Mouse (Mus musculus): ENCODE data around the gene Sbk3. TPM values are rescaled to one million over a fixed set of nuclear protein-coding genes. Genes with fewer than 3 reads are reported as not detected.

Sbk3 gene
- polyA plus RNA-seq, 1 experiment from 2014 or later = 0.13 TPM

DNA sequence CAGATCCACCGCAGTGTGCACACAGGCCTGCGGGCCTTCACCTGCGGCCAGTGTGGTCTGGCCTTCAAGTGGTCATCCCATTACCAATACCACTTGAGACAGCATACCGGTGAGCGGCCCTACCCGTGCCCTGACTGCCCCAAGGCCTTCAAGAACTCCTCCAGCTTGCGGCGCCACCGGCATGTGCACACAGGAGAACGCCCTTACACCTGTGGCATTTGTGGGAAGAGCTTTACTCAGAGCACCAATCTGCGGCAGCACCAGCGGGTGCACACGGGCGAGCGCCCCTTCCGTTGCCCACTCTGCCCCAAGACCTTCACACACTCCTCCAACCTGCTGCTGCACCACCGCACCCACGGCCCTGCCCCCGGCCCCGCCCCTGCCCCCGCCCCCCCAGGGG is 51.9 kb downstream of the Sbk3 start:
- 86% methylated on average over 21 of the region's 21 CpGs for WGBS
- Histone ChIP-seq H3K4me3 (replicated peaks) (no peak overlapping the region), H3K9me3 (no peaks in the 10 kb centered on the region), H3K4me1 (replicated peaks) (peaks cover 66% of the 10 kb centered on the region), H3K4me2 (replicated peaks) (no peak overlapping the region), H3K27ac (no peak overlapping the region), H3K36me3 (peaks cover 38% of the 10 kb centered on the region), H3K9ac (replicated peaks) (0 out of 2 replicates have a peak overlapping the region, but pooled peaks have one; percentile 2), H3K27me3 (no peaks in the 10 kb centered on the region)
- no peak for ATAC-seq

- H3K4me2 ChIP-seq (replicated peaks) = no peak overlapping the region
- WGBS = 93% methylated on average over 15 of the region's 15 CpGs
- ATAC-seq = no peak
- no peaks in the 10 kb centered on the region for H3K27me3 ChIP-seq
- H3K36me3 ChIP-seq = peaks cover 38% of the 10 kb centered on the region
- H3K9me3 ChIP-seq = no peaks in the 10 kb centered on the region
- H3K4me3 ChIP-seq (replicated peaks) = no peak overlapping the region
- peaks cover 63% of the 10 kb centered on the region for H3K4me1 ChIP-seq (replicated peaks)
- H3K9ac ChIP-seq (replicated peaks) = 0 out of 2 replicates have a peak overlapping the region, but pooled peaks have one; percentile 2
- H3K27ac ChIP-seq = no peak overlapping the region
Observed at GRCm38 (mm10) chr7:4918681-4919080, 52.3 kb downstream of the Sbk3 start.

- H3K27ac ChIP-seq = no peak overlapping the region
- peak overlapping the region; percentile 84 for H3K9ac ChIP-seq (replicated peaks)
- no peak overlapping the region; the same call in 1 of the 2 replicates for H3K4me2 ChIP-seq (replicated peaks)
- no peak overlapping the region for H3K4me3 ChIP-seq (replicated peaks)
- H3K27me3 ChIP-seq = no peaks in the 10 kb centered on the region
- WGBS = 95% methylated on average over 2 of the region's 2 CpGs
- no peaks in the 10 kb centered on the region for H3K9me3 ChIP-seq
- H3K4me1 ChIP-seq (replicated peaks) = peaks cover 52% of the 10 kb centered on the region
- peaks cover 38% of the 10 kb centered on the region for H3K36me3 ChIP-seq
- no peak for ATAC-seq
Observed at GRCm38 (mm10) chr7:4917494-4917893, 53.5 kb downstream of the Sbk3 start.

DNA sequence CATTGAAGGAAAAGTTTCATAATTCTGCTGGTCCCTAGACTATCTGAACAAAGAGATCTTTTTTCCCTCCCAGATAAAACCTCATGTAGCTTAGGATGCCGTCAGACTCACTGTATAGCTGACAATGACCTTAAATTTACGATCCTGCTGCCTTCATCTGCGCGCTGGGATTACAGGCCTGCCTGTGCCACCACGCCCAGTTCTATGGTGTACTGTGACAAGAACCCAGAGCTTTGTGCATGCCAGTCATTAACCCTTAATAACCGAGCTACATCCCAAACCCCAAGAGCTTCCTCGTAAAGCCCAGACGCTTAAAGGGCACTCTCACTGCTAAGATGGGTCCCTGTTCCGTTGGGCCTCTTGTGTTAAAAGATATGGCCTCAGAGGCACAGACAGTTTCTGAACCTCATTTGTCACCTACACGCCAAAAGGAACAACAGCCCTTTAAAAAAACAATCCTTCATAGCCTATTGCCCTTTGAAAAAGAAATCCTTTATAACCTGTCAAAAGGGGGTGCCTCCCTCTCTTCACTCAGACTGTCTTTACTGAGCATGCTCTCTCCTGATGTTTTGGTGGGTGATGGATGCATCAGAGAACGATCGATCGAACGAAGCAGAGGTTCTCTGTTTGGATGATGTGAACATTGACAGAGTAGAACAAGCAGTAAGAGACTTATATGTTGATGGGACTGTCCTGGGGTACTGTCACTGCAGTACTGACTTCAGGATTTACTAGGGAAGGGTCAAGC is 55.1 kb downstream of the Sbk3 start:
- peaks cover 33% of the 10 kb centered on the region for H3K36me3 ChIP-seq
- no peaks in the 10 kb centered on the region for H3K27me3 ChIP-seq
- peak overlapping the region; percentile 54 for H3K4me3 ChIP-seq (replicated peaks)
- H3K4me2 ChIP-seq (replicated peaks) = peak overlapping the region; percentile 89
- H3K9ac ChIP-seq (replicated peaks) = peak overlapping the region; percentile 84
- H3K4me1 ChIP-seq (replicated peaks) = peaks cover 36% of the 10 kb centered on the region
- ATAC-seq = peak; percentile 24
- peak overlapping the region; percentile 97 for H3K27ac ChIP-seq
- H3K9me3 ChIP-seq = no peaks in the 10 kb centered on the region
- 19% methylated on average over 14 of the region's 14 CpGs for WGBS

Other genes starting within 250 kb of the Sbk3 start
- gene Tmem150b, start 245.9 kb downstream of the Sbk3 start, polyA plus RNA-seq (2015; fragmentation: Nextera tagmentation; extraction: Ambion mirVana) = 0.22 and 0.24 TPM in 2 replicates
- gene Kmt5c, start 231.1 kb downstream of the Sbk3 start, polyA plus RNA-seq (2015; fragmentation: Nextera tagmentation; extraction: Ambion mirVana) = 90.0 and 92.5 TPM in 2 replicates
- gene Cox6b2, start 218.1 kb downstream of the Sbk3 start, polyA plus RNA-seq (2015; fragmentation: Nextera tagmentation; extraction: Ambion mirVana) = 19.7 and 22.9 TPM in 2 replicates
- not detected in 2 replicates for gene Fam71e2, start 199.9 kb downstream of the Sbk3 start, polyA plus RNA-seq (2015; fragmentation: Nextera tagmentation; extraction: Ambion mirVana)
- 0.48 and 1.1 TPM in 2 replicates for gene Il11, start 188.3 kb downstream of the Sbk3 start, polyA plus RNA-seq (2015; fragmentation: Nextera tagmentation; extraction: Ambion mirVana)
- gene Tmem190, start 188.2 kb downstream of the Sbk3 start, polyA plus RNA-seq (2015; fragmentation: Nextera tagmentation; extraction: Ambion mirVana) = 0.45 TPM in 1 of 2 replicates, not detected in the other
- gene Tmem238, start 181.5 kb downstream of the Sbk3 start, polyA plus RNA-seq (2015; fragmentation: Nextera tagmentation; extraction: Ambion mirVana) = 2.5 and 3.0 TPM in 2 replicates
- 224 and 265 TPM in 2 replicates for gene Rpl28, start 178.3 kb downstream of the Sbk3 start, polyA plus RNA-seq (2015; fragmentation: Nextera tagmentation; extraction: Ambion mirVana)
- gene Ube2s, start 158.6 kb downstream of the Sbk3 start, polyA plus RNA-seq (2015; fragmentation: Nextera tagmentation; extraction: Ambion mirVana) = 281 and 301 TPM in 2 replicates
- 8.8 and 9.7 TPM in 2 replicates for gene Shisa7, start 126.5 kb downstream of the Sbk3 start, polyA plus RNA-seq (2015; fragmentation: Nextera tagmentation; extraction: Ambion mirVana)
- gene Isoc2b, start 100.9 kb downstream of the Sbk3 start, polyA plus RNA-seq (2015; fragmentation: Nextera tagmentation; extraction: Ambion mirVana) = 3.3 and 5.3 TPM in 2 replicates
- gene Isoc2a, start 94.0 kb downstream of the Sbk3 start, polyA plus RNA-seq (2015; fragmentation: Nextera tagmentation; extraction: Ambion mirVana) = 0.43 and 0.65 TPM in 2 replicates
- 0.31 and 0.32 TPM in 2 replicates for gene Gm36210, start 64.7 kb downstream of the Sbk3 start, polyA plus RNA-seq (2015; fragmentation: Nextera tagmentation; extraction: Ambion mirVana)
- 4.3 and 4.4 TPM in 2 replicates for gene Zfp628, start 56.0 kb downstream of the Sbk3 start, polyA plus RNA-seq (2015; fragmentation: Nextera tagmentation; extraction: Ambion mirVana)
- 29.5 and 31.1 TPM in 2 replicates for gene Nat14, start 49.1 kb downstream of the Sbk3 start, polyA plus RNA-seq (2015; fragmentation: Nextera tagmentation; extraction: Ambion mirVana)
- gene Ssc5d, start 45.4 kb downstream of the Sbk3 start, polyA plus RNA-seq (2015; fragmentation: Nextera tagmentation; extraction: Ambion mirVana) = 0.88 and 0.98 TPM in 2 replicates
- 0.12 and 0.13 TPM in 2 replicates for gene Sbk2, start 6.8 kb downstream of the Sbk3 start, polyA plus RNA-seq (2015; fragmentation: Nextera tagmentation; extraction: Ambion mirVana)
- 65.2 and 68.4 TPM in 2 replicates for gene Zfp579, start 25.0 kb upstream of the Sbk3 start, polyA plus RNA-seq (2015; fragmentation: Nextera tagmentation; extraction: Ambion mirVana)
- gene Zfp524, start 43.2 kb upstream of the Sbk3 start, polyA plus RNA-seq (2015; fragmentation: Nextera tagmentation; extraction: Ambion mirVana) = 8.6 and 8.9 TPM in 2 replicates
- 42.0 and 51.1 TPM in 2 replicates for gene Fiz1, start 43.5 kb upstream of the Sbk3 start, polyA plus RNA-seq (2015; fragmentation: Nextera tagmentation; extraction: Ambion mirVana)
- gene Gm44973, start 44.3 kb upstream of the Sbk3 start, polyA plus RNA-seq (2015; fragmentation: Nextera tagmentation; extraction: Ambion mirVana) = 0.89 and 1.3 TPM in 2 replicates
- 5.7 and 7.9 TPM in 2 replicates for gene Zfp865, start 49.2 kb upstream of the Sbk3 start, polyA plus RNA-seq (2015; fragmentation: Nextera tagmentation; extraction: Ambion mirVana)
- 25.8 and 30.1 TPM in 2 replicates for gene Ccdc106, start 49.4 kb upstream of the Sbk3 start, polyA plus RNA-seq (2015; fragmentation: Nextera tagmentation; extraction: Ambion mirVana)
- gene 4632433K11Rik, start 63.0 kb upstream of the Sbk3 start, polyA plus RNA-seq (2015; fragmentation: Nextera tagmentation; extraction: Ambion mirVana) = not detected in 2 replicates
- gene Zfp784, start 67.3 kb upstream of the Sbk3 start, polyA plus RNA-seq (2015; fragmentation: Nextera tagmentation; extraction: Ambion mirVana) = 10.5 and 11.2 TPM in 2 replicates
- 70.1 and 72.8 TPM in 2 replicates for gene Zfp580, start 80.4 kb upstream of the Sbk3 start, polyA plus RNA-seq (2015; fragmentation: Nextera tagmentation; extraction: Ambion mirVana)
- 121 and 128 TPM in 2 replicates for gene U2af2, start 91.0 kb upstream of the Sbk3 start, polyA plus RNA-seq (2015; fragmentation: Nextera tagmentation; extraction: Ambion mirVana)
- 73.5 and 80.1 TPM in 2 replicates for gene Epn1, start 109.1 kb upstream of the Sbk3 start, polyA plus RNA-seq (2015; fragmentation: Nextera tagmentation; extraction: Ambion mirVana)
- gene Rfpl4, start 145.8 kb upstream of the Sbk3 start, polyA plus RNA-seq (2015; fragmentation: Nextera tagmentation; extraction: Ambion mirVana) = not detected in 2 replicates
- 0.38 and 0.41 TPM in 2 replicates for gene Rasl2-9, start 154.8 kb upstream of the Sbk3 start, polyA plus RNA-seq (2015; fragmentation: Nextera tagmentation; extraction: Ambion mirVana)
- gene Vmn1r55, start 178.5 kb upstream of the Sbk3 start, polyA plus RNA-seq (2015; fragmentation: Nextera tagmentation; extraction: Ambion mirVana) = 0.01 TPM in 1 of 2 replicates, not detected in the other
- not detected in 2 replicates for gene Vmn1r56, start 225.6 kb upstream of the Sbk3 start, polyA plus RNA-seq (2015; fragmentation: Nextera tagmentation; extraction: Ambion mirVana)
- not detected in 2 replicates for gene Vmn1r57, start 247.3 kb upstream of the Sbk3 start, polyA plus RNA-seq (2015; fragmentation: Nextera tagmentation; extraction: Ambion mirVana)

All from midbrain, embryonic 13.5 days (tissue).